Mouse (Mus musculus) ES-E14 (cell line): ENCODE data around the gene Washc1. TPM values are rescaled to one million over a fixed set of nuclear protein-coding genes. Genes with fewer than 3 reads are reported as not detected.

Source experiments
- DNase-seq: peaks from one replicate; pipeline ENCODE4 v3.0.0-alpha.2; 2013; ENCODE audit warnings: low read depth, low spot score
- H3K27ac ChIP-seq: 2 replicates; pipeline ENCODE4 v1.5.1; 2012; ENCODE audit warnings: low read depth, mild to moderate bottlenecking, low read length, moderate library complexity, mixed read lengths; ENCODE audit not compliant: poor library complexity, insufficient read depth, severe bottlenecking
- H3K36me3 ChIP-seq: 2 replicates; pipeline ENCODE4 v1.6.1; 2012; ENCODE audit warnings: mild to moderate bottlenecking, low read length, moderate library complexity, mixed read lengths; ENCODE audit not compliant: control insufficient read depth, poor library complexity, insufficient read depth, severe bottlenecking
- H3K4me1 ChIP-seq, 2 experiments: fragments of 150-350 bp in 1 of 2; sonication (generic) in 1 of 2; 2 replicates each; pipeline ENCODE4 v1.6.1; 2012; ENCODE audit warnings: low read length in 2 of 2, mild to moderate bottlenecking in 1 of 2, mixed read lengths in 1 of 2; ENCODE audit not compliant: control insufficient read depth in 2 of 2, insufficient read depth in 2 of 2, poor library complexity in 1 of 2
- H3K4me3 ChIP-seq, 2 experiments: fragments of 150-350 bp in 1 of 2; sonication (generic) in 1 of 2; 2 replicates each; pipeline ENCODE4 v1.5.1; 2012; ENCODE audit warnings: low read length in 2 of 2, low read depth in 1 of 2, mild to moderate bottlenecking in 1 of 2, mixed read lengths in 1 of 2; ENCODE audit not compliant: insufficient read depth in 1 of 2, poor library complexity in 1 of 2, severe bottlenecking in 1 of 2
- H3K9ac ChIP-seq: 2 replicates; pipeline ENCODE4 v1.6.1; 2012; ENCODE audit warnings: low read depth, mild to moderate bottlenecking, low read length, mixed read lengths; ENCODE audit not compliant: poor library complexity, insufficient read depth, severe bottlenecking
- H3K9me3 ChIP-seq: fragments of 150-350 bp; sonication (generic); 2 replicates; pipeline ENCODE4 v1.6.1; 2012; ENCODE audit warnings: low read depth, mild to moderate bottlenecking, low read length; ENCODE audit not compliant: control insufficient read depth, insufficient read depth
- CHD2 ChIP-seq: IDR thresholded peaks from 2 replicates; pipeline ENCODE4 v1.6.1; 2014; ENCODE audit warnings: mild to moderate bottlenecking, low read depth, low read length, inconsistent platforms
- HCFC1 ChIP-seq: IDR thresholded peaks from 2 replicates; pipeline ENCODE4 v1.6.1; 2012; ENCODE audit warnings: low read length, inconsistent platforms, borderline replicate concordance; ENCODE audit not compliant: insufficient read depth
- MAFK ChIP-seq: IDR thresholded peaks from 2 replicates; pipeline ENCODE4 v1.6.1; 2014; ENCODE audit warnings: mild to moderate bottlenecking, low read depth, low read length, inconsistent platforms; ENCODE audit not compliant: insufficient read depth
- ZC3H11A ChIP-seq: IDR thresholded peaks from 2 replicates; pipeline ENCODE4 v1.6.1; 2012; ENCODE audit warnings: low read depth, mild to moderate bottlenecking, inconsistent platforms, low read length, borderline replicate concordance
- ZNF384 ChIP-seq: IDR thresholded peaks from 2 replicates; pipeline ENCODE4 v1.6.1; 2012; ENCODE audit warnings: low read depth, low read length, inconsistent platforms
- in situ Hi-C, 2 experiments: fragments of 600-800 bp; cut with MboI; formaldehyde crosslinking; loops; one replicate each; pipeline ENCODE4 v1.15.1; 2025; ENCODE audit warnings: low sequenced_read_pairs in 2 of 2, inconsistent platforms in 1 of 2; ENCODE audit not compliant: unreplicated experiment in 2 of 2
- total RNA-seq: library from RNA; depleted of rRNA; stranded (reverse); fragments of 300-350 nt; gene quantifications from 2 replicates; pipeline ENCODE4 v1.2.3, GENCODE M21; 2012

Washc1 gene
- total RNA-seq, 1 experiment, result 28.8 TPM

DNA sequence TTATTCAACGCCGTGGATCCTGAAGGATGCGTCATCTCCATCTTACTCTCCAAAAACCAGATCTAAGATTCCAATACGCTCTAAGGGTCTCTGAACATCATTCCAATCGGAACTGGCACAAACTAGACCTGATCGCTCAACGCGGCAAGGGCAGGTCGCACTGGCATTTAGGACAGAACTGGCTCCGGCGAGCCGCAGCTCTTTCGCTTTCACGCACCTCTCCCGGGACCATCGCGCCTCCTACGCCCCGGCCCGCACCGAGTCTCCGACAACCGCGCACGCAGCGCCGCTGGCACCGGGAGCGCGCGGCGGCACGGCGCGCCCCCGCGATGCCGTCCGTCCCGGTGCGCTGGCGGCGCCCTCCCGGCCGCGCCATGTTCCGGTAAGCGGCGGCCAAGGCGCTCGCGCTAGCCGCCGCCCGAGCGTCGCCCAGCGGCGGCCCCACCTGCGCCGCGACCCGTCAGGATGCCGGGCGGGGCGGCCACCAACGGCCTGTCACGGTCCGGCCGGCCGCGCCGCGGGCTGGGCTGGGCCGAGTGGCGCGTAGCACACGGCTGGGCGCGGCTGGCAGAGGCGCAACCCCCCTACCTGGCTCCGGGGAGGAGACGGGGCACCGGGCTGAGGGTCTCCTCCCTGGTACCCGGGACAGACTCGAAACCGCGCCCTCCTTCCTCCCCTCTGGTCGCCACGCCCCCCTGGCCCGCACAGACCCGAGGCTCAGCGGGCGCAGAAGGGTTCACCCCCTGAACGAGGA is 35.0 kb upstream of the Washc1 start:
- in situ Hi-C loops, result no loop called here
- peak; percentile 12 for DNase-seq
- peak overlapping the region; percentile 89 to 97 for H3K4me3 ChIP-seq
- H3K9me3 ChIP-seq, result no peaks in the 10 kb centered on the region
- H3K27ac ChIP-seq, result no peak overlapping the region
- peak overlapping the region; percentile 66 for H3K9ac ChIP-seq
- H3K36me3 ChIP-seq, result no peaks in the 10 kb centered on the region; the same call in 1 of the 2 replicates
- TF ChIP-seq MAFK, result no peak
- no peak for TF ChIP-seq HCFC1
- TF ChIP-seq ZC3H11A, result no peak
- TF ChIP-seq CHD2, result no peak
- no peak for TF ChIP-seq ZNF384
- peaks cover 0 to 4% of the 10 kb centered on the region in 2 experiments; a peak in 2 of 4 replicates for H3K4me1 ChIP-seq

DNA sequence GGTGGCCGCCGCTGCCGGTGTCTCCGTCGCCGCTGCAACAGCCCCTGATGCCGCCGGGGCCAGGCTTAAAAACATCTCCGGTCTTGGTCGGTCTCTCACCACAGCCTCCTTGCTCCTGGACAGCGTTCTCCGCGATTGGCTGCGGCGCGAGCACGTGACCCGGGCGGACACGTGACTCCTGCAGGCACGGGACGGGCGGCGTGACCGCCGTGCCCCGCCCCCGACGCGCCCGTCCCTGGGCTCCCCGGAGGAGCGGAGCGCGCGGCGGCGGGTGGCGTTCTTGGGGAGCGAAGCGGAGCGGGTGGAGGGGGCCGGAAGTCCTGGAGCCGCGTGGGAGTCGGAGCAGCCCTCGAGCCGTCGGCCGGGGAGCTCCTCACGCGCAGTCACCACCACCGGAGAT is 34.4 kb upstream of the Washc1 start, which contains the start of gene Ankrd12:
TSS of gene Ankrd12 (minus strand) at position 156 of the 400 bp plus-strand sequence.
- H3K9ac ChIP-seq, result peak within 1 kb of the TSS; percentile 90
- no peaks in the 10 kb centered on the region for H3K9me3 ChIP-seq
- TF ChIP-seq HCFC1 (0 out of 2 replicates have a peak, but pooled peaks have one; percentile 27), ZC3H11A (no peak)
- peaks cover 0 to 4% of the 10 kb centered on the region in 2 experiments; a peak in 2 of 4 replicates for H3K4me1 ChIP-seq
- peak; percentile 86 for DNase-seq
- in situ Hi-C loops, result no loop called here
- H3K27ac ChIP-seq, result peak within 1 kb of the TSS; percentile 73
- H3K4me3 ChIP-seq, result peak within 1 kb of the TSS; percentile 89 to 97
- no peaks in the 10 kb centered on the region; the same call in 1 of the 2 replicates for H3K36me3 ChIP-seq

DNA sequence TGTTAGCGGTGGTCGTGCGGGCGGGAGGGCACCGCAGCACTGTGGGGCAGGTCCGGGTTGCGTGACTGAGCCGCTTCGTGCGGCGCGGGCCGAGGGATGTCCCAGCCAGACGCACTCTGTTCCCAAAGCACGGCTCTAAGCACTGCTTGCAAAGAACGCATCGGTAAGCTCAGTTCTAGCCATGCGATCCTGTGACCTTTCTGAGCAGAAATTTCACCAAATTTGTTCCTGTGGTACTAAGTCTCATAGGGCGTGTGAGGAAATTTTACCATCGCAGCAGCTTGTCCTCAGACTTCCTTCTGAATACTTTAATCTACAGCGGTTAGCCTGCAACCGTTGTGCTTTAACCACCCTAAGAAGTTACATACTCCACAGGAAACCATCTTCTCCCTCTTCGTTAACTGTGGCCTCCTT is 33.9 kb upstream of the Washc1 start:
- DNase-seq, result no peak
- TF ChIP-seq ZNF384 (no peak), HCFC1 (no peak), CHD2 (no peak), ZC3H11A (no peak), MAFK (no peak)
- Histone ChIP-seq H3K4me3 (peak overlapping the region; percentile 89 to 97), H3K9me3 (no peaks in the 10 kb centered on the region), H3K27ac (peak overlapping the region; percentile 73), H3K36me3 (no peaks in the 10 kb centered on the region; the same call in 1 of the 2 replicates), H3K4me1 (peaks cover 0 to 4% of the 10 kb centered on the region in 2 experiments; a peak in 2 of 4 replicates), H3K9ac (peak overlapping the region; percentile 90)
- in situ Hi-C loops, result no loop called here

DNA sequence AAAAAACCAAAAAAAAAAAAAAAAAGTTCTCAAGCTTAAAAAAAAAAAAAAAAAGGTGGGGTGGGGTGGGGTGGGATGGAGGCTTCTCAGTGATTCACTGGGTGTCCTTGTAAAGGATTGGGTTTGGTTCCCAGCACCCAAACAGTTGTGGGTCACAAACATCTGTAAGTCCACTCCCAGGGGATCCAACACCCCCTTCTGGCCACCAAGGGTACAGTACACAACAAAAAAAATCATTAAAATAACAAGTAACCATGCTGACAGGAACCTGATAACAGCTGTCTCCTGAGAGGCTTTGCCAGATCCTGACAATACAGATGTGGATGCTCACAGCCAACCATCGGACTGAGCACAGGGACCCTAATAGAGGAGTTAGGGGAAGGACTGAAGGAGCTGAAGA is 26.9 kb upstream of the Washc1 start:
- in situ Hi-C loops, result no loop called here
- no peak overlapping the region for H3K27ac ChIP-seq
- H3K4me1 ChIP-seq, result no peaks in the 10 kb centered on the region; a peak in 1 of 4 replicates
- no peak for DNase-seq
- no peak overlapping the region for H3K4me3 ChIP-seq
- no peaks in the 10 kb centered on the region for H3K9me3 ChIP-seq
- TF ChIP-seq CHD2 (no peak), HCFC1 (no peak), ZNF384 (peak; percentile 82)
- H3K9ac ChIP-seq, result no peak overlapping the region
- H3K36me3 ChIP-seq, result no peaks in the 10 kb centered on the region; the same call in none of the 2 replicates

DNA sequence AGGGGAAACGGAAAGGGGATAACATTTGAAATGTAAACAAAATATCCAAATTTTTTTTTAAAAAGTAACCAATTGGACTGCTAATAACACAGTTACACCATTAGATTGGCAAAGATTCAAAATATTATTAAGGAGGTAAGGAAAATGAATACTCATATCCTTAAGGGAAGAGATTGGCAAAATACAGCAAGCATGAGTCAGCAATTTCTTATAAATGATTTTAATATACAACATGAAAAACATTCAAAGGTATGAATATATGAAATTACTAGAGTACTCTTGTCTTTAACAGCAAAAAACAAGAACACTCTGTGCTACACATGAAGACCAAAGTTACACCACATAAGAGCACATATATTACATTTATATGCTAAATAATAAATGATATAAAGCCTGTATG is 26.3 kb upstream of the Washc1 start:
- Histone ChIP-seq H3K27ac (no peak overlapping the region), H3K4me1 (no peaks in the 10 kb centered on the region; a peak in 1 of 4 replicates), H3K9me3 (no peaks in the 10 kb centered on the region), H3K4me3 (no peak overlapping the region), H3K36me3 (no peaks in the 10 kb centered on the region; the same call in none of the 2 replicates), H3K9ac (no peak overlapping the region)
- in situ Hi-C loops, result no loop called here
- TF ChIP-seq CHD2, result no peak
- peak; percentile 66 for TF ChIP-seq MAFK
- DNase-seq, result no peak
